Mouse (Mus musculus): ENCODE measurements around the gene Stox1. TPM values are rescaled to one million over a fixed set of nuclear protein-coding genes. Genes with fewer than 3 reads are reported as not detected.
"Not testable (repeated sequence)": the region's sequence is repeated elsewhere in the genome, so short reads cannot be mapped to it uniquely, and the experiment has no call there.

The Stox1 gene
- 4.6 and 5.7 TPM in 2 replicates for polyA plus RNA-seq (2015; fragmentation: Nextera tagmentation; extraction: Ambion mirVana)

DNA sequence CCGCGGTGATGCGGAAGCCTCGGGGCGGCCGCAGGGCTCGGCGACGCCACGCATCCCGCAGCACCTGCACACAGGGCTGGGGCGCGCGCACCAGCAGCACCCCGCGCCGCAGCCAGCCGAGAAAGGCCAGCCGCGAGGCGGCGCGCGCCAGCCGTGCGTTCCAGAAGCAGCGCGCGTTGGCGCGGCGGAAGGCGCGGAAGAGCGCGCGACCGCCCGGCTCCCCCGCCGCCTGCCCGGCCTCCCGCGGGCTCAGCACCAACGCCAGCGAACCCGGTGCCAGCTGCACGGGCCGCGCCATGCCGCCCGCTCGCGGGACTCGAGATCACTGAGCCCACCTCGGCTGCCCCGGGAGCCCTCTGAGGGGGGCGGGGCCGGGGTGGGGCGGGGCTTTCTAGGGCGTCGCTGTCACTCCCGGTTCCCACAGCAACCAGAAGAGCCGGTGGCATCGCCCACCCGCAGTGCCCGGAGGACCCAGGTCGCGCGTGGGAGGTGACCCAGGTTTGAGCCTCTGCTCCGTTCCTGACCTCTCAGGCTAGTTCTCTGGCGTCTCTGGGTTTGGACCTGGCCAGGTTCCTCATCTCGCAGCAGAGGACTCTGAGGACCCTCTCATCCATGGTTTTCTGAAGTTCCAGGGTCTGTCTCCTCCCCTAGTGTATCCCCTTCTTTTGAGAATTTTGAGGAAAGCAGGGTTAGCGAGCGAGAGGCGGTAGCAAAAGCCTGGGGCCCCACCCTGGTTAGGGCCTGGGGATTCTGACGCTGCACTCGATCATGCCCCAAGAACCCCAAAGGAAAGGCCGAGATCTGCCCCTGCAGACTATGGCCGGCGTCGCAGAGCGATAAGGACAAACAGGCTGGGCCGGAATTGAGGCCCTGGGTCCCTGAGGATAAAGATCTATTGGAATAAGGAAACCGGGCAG lies at the start of gene Stox1:
Stox1 (minus strand) TSS at position 358 of the 917 bp plus-strand sequence.
- peak within 1 kb of the TSS; percentile 69 for H3K9ac ChIP-seq (ENCODE audit: low read length)
- ATAC-seq (ENCODE audit: low read depth) = peak; percentile 87
- no peaks in the 10 kb centered on the region for H3K36me3 ChIP-seq (ENCODE audit: control insufficient read depth, insufficient read depth, low read length)
- peak within 1 kb of the TSS; percentile 96 for H3K4me2 ChIP-seq (ENCODE audit: low read depth, low read length)
- H3K4me3 ChIP-seq (ENCODE audit: low read length) = peak within 1 kb of the TSS; percentile 73
- H3K4me1 ChIP-seq (replicated peaks; ENCODE audit: control insufficient read depth, insufficient read depth, low read length) = no peaks in the 10 kb centered on the region
- no peak within 1 kb of the TSS for H3K27ac ChIP-seq (ENCODE audit: low read length)
- no peaks in the 10 kb centered on the region; the same call in none of the 2 replicates for H3K27me3 ChIP-seq (ENCODE audit: control insufficient read depth, insufficient read depth, low read depth, low read length)
- H3K9me3 ChIP-seq (ENCODE audit: control insufficient read depth, low read length) = no peaks in the 10 kb centered on the region
- WGBS = 1% methylated on average over 49 of the region's 85 CpGs

DNA sequence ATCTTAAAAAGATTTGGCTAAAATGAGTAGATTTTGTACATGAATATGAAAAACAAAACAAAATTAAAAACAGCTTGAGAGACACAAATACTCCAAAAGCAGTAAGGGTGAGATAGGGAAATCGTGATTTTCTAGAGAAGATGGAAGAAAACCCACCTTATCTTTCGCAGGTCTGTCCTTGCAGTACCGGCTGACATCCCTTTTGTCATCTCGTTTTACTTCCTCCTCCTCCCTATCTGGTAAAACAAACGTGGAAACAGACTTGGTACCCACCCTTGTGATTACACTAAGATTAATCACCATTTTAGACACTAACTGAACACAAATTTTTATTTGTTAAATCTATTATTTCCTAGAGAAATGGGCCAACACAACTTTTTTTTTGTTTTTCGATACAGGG lies 24.9 kb upstream of the Stox1 start:
- Histone ChIP-seq H3K36me3 (ENCODE audit: control insufficient read depth, insufficient read depth, low read length) (peaks cover 64% of the 10 kb centered on the region), H3K4me3 (ENCODE audit: low read length) (no peak overlapping the region), H3K9ac (ENCODE audit: low read length) (no peak overlapping the region), H3K27me3 (ENCODE audit: control insufficient read depth, insufficient read depth, low read depth, low read length) (no peaks in the 10 kb centered on the region), H3K4me1 (replicated peaks; ENCODE audit: control insufficient read depth, insufficient read depth, low read length) (no peaks in the 10 kb centered on the region), H3K4me2 (ENCODE audit: low read depth, low read length) (no peak overlapping the region), H3K9me3 (ENCODE audit: control insufficient read depth, low read length) (no peaks in the 10 kb centered on the region), H3K27ac (ENCODE audit: low read length) (no peak overlapping the region)
- 78% methylated on average over 6 of the region's 6 CpGs for WGBS
- ATAC-seq (ENCODE audit: low read depth) = no peak

DNA sequence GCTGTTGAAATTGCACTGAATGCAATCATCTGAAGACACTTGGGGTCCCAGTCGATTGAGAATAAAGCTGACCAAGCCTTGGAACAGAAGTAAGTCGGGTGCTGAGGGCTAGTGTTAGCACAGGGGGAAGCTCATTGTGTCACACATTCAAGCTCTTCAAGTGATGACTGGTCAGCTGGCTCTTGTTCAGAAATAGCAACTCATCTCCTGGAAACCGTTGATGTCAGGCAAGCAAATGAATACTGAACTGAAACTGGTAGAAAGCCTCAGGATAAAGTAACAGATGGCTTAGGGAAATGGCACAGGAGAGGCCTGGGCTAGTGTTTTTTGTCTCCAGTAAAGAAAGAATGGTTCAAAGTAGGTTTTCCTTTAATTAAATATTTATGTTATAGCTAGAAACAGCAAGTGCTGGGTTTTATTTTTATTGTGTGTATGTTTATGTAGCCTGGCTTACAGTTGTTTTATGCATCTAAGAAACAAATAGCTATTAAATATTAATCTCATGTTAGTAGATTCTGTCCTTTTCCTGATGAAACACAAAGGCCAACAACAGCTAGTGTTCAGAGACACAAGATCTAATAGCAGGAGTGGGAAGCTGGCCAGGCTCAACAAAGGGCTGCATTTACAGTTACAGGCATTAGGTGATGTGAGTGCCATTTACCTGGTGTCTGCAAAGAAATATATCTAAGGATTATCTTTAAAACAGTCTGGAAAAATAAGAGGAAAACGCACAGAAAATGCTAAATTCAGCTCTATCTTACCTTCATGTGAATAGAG lies 14.2 kb upstream of the Stox1 start:
- Histone ChIP-seq H3K36me3 (ENCODE audit: control insufficient read depth, insufficient read depth, low read length) (peaks cover 25% of the 10 kb centered on the region), H3K4me1 (replicated peaks; ENCODE audit: control insufficient read depth, insufficient read depth, low read length) (no peaks in the 10 kb centered on the region), H3K27ac (ENCODE audit: low read length) (no peak overlapping the region), H3K9ac (ENCODE audit: low read length) (no peak overlapping the region), H3K4me3 (ENCODE audit: low read length) (no peak overlapping the region), H3K4me2 (ENCODE audit: low read depth, low read length) (no peak overlapping the region), H3K9me3 (ENCODE audit: control insufficient read depth, low read length) (no peaks in the 10 kb centered on the region), H3K27me3 (ENCODE audit: control insufficient read depth, insufficient read depth, low read depth, low read length) (no peaks in the 10 kb centered on the region)
- ATAC-seq (ENCODE audit: low read depth) = no peak
- 73% methylated on average over 4 of the region's 4 CpGs for WGBS

DNA sequence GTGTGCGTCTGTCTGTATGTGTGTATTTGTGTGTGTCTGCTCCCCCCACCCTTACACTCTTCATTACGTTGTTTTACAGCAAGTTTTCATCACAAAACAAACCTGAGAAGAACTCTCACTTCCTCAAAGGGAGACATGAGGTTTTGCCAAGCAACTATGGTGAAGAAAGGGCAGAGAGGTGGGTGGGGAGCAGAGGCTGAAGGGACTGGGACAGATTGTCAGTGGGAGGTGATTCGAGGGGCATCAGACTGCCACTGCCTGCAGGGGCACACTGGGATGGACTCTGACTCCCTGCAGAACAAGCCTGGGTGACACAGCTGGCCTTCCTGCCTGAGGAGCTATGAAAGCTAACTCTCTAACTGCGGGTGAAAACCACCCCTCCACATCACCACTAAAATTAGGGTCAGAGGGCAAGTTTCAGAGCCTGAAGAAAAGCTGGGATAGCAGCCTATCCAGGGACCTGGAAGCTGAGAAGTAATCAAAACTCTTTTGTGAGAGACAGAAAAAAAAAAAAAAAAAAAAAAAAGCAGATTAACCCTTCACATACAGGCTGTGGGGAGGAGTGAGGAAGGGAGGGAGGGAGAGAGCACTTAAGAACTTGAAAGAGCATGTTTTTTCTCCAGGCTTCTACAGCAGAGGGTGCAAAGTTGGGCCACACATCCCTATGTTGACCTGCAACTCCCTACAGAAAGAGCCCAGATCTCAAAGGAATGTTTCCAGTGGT lies 11.2 kb upstream of the Stox1 start:
- Histone ChIP-seq H3K9ac (ENCODE audit: low read length) (no peak overlapping the region), H3K9me3 (ENCODE audit: control insufficient read depth, low read length) (no peaks in the 10 kb centered on the region), H3K36me3 (ENCODE audit: control insufficient read depth, insufficient read depth, low read length) (peaks cover 8% of the 10 kb centered on the region), H3K4me1 (replicated peaks; ENCODE audit: control insufficient read depth, insufficient read depth, low read length) (no peaks in the 10 kb centered on the region), H3K27me3 (ENCODE audit: control insufficient read depth, insufficient read depth, low read depth, low read length) (no peaks in the 10 kb centered on the region), H3K4me3 (ENCODE audit: low read length) (no peak overlapping the region), H3K27ac (ENCODE audit: low read length) (no peak overlapping the region), H3K4me2 (ENCODE audit: low read depth, low read length) (no peak overlapping the region)
- no peak for ATAC-seq (ENCODE audit: low read depth)
- 32% methylated on average over 4 of the region's 4 CpGs for whole genome bisulfite sequencing

DNA sequence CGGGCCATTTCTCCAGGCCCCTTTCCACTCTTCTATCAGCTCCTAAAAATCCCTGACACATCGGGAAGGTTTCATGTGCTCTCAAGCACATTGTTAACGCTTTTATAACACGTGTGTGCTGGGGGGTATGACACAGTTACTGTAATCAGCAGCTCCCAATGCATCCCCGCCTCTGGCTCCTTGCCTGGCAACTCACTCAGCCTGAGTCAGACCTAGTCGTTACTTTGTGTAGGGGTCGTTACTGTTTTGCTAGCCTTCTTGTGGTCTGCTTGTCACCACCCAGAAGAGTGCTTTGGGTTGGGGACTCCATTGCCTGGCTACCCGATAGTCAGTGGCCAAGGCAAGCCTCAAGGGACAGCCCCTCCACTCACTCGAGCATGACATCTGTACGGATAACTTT lies 4.9 kb upstream of the Stox1 start:
- no peaks in the 10 kb centered on the region for H3K36me3 ChIP-seq (ENCODE audit: control insufficient read depth, insufficient read depth, low read length)
- H3K4me3 ChIP-seq (ENCODE audit: low read length) = no peak overlapping the region
- no peaks in the 10 kb centered on the region for H3K9me3 ChIP-seq (ENCODE audit: control insufficient read depth, low read length)
- WGBS = 68% methylated on average over 10 of the region's 10 CpGs
- ATAC-seq (ENCODE audit: low read depth) = no peak
- H3K27ac ChIP-seq (ENCODE audit: low read length) = no peak overlapping the region
- no peak overlapping the region for H3K4me2 ChIP-seq (ENCODE audit: low read depth, low read length)
- no peaks in the 10 kb centered on the region for H3K4me1 ChIP-seq (replicated peaks; ENCODE audit: control insufficient read depth, insufficient read depth, low read length)
- H3K9ac ChIP-seq (ENCODE audit: low read length) = no peak overlapping the region
- no peaks in the 10 kb centered on the region; the same call in 1 of the 2 replicates for H3K27me3 ChIP-seq (ENCODE audit: control insufficient read depth, insufficient read depth, low read depth, low read length)

DNA sequence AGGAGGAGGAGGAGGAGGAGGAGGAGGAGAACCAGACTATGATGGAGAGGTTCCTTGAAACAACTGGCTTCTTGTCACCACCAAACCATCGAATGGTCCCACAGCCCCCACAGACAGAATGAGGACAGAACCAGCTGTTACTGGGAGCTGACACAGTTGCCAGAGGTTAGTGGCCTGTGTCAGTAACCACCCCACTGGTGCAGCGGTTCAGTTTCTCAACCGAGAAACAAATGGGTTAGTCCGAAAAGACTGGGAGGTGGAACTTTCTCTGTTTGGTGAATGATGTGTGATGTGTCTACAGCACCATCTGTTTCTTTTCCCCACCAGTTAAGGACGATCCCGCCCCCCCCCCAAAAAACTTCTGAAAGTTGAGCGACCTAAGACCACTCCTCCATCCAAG lies 992 bp downstream of the Stox1 start:
- 9% methylated on average over 7 of the region's 7 CpGs for WGBS
- no peaks in the 10 kb centered on the region for H3K9me3 ChIP-seq (ENCODE audit: control insufficient read depth, low read length)

DNA sequence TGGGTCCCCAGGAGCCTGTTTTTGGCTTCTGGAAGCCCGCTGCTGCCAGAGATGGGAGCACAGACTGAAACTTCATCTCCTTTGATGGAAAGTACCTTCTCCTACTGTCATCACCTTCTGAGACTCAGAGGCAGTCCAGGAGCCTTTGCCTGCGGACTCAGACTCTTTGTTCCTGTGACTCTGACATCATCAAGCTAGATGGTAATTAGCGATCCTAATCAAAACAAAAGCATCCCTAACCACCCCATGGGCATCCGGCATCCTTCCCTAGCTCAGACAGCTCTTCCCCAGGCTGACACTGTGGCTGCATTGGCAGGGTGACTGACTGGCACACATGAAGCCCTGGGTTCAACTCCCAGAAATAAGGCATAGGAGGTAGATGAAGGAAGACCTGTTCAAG lies 3.2 kb downstream of the Stox1 start:
- H3K9me3 ChIP-seq (ENCODE audit: control insufficient read depth, low read length) = no peaks in the 10 kb centered on the region
- H3K36me3 ChIP-seq (ENCODE audit: control insufficient read depth, insufficient read depth, low read length) = no peaks in the 10 kb centered on the region
- ATAC-seq (ENCODE audit: low read depth) = no peak
- no peaks in the 10 kb centered on the region; the same call in none of the 2 replicates for H3K27me3 ChIP-seq (ENCODE audit: control insufficient read depth, insufficient read depth, low read depth, low read length)
- H3K9ac ChIP-seq (ENCODE audit: low read length) = no peak overlapping the region
- H3K4me3 ChIP-seq (ENCODE audit: low read length) = no peak overlapping the region
- H3K27ac ChIP-seq (ENCODE audit: low read length) = no peak overlapping the region
- WGBS = 39% methylated on average over 4 of the region's 4 CpGs
- H3K4me2 ChIP-seq (ENCODE audit: low read depth, low read length) = no peak overlapping the region
- no peaks in the 10 kb centered on the region for H3K4me1 ChIP-seq (replicated peaks; ENCODE audit: control insufficient read depth, insufficient read depth, low read length)

More for the DNA sequence above, 992 bp downstream of the Stox1 start:
- no peaks in the 10 kb centered on the region for H3K4me1 ChIP-seq (replicated peaks; ENCODE audit: control insufficient read depth, insufficient read depth, low read length)
- peak overlapping the region; percentile 73 for H3K4me3 ChIP-seq (ENCODE audit: low read length)
- H3K27me3 ChIP-seq (ENCODE audit: control insufficient read depth, insufficient read depth, low read depth, low read length) = no peaks in the 10 kb centered on the region; the same call in none of the 2 replicates
- ATAC-seq (ENCODE audit: low read depth) = peak; percentile 54
- H3K27ac ChIP-seq (ENCODE audit: low read length) = no peak overlapping the region
- peak overlapping the region; percentile 96; the same call in 1 of the 2 replicates for H3K4me2 ChIP-seq (ENCODE audit: low read depth, low read length)
- no peak overlapping the region for H3K9ac ChIP-seq (ENCODE audit: low read length)
- H3K36me3 ChIP-seq (ENCODE audit: control insufficient read depth, insufficient read depth, low read length) = no peaks in the 10 kb centered on the region

DNA sequence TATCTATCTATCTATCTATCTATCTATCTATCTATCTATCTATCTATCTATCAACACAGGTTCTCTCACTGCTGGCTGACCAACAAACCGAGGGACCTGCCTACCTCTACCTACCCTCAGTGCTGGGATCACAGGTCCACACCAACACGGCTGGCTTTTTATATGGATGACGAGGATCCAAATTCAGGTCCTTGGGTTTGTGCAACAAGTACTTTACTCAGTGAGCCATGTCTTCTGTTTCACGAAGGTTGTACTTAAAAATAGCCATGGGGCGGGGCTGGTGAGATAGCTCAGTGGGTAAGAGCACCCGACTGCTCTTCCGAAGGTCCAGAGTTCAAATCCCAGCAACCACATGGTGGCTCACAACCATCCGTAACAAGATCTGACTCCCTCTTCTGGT lies 5.4 kb downstream of the Stox1 start:
- H3K4me2 ChIP-seq (ENCODE audit: low read depth, low read length); H3K9ac ChIP-seq (ENCODE audit: low read length); H3K9me3 ChIP-seq (ENCODE audit: control insufficient read depth, low read length); H3K27ac ChIP-seq (ENCODE audit: low read length); H3K27me3 ChIP-seq (ENCODE audit: control insufficient read depth, insufficient read depth, low read depth, low read length); H3K4me1 ChIP-seq (replicated peaks; ENCODE audit: control insufficient read depth, insufficient read depth, low read length); ATAC-seq (ENCODE audit: low read depth); H3K4me3 ChIP-seq (ENCODE audit: low read length); H3K36me3 ChIP-seq (ENCODE audit: control insufficient read depth, insufficient read depth, low read length): not testable (repeated sequence)
- WGBS = 82% methylated on average over 7 of the region's 8 CpGs

DNA sequence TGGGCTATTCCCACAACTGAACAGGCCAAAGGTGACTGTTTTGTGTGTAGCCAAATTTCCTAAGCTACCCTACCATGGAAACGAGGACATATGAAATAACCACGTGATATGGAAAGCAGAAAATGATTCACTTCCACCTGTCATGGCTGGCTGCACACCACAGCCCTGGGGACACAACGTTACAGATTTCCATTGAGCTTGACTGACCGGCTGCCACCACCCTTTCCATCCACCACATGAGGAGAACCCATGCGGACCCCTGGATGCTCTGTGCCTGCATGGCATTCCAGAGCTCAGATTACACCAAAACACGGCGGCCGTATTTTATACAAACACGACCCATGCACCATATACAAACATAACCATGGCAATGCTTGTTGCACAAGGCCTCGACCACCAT lies 12.5 kb downstream of the Stox1 start:
- WGBS = 53% methylated on average over 10 of the region's 10 CpGs
- no peak for ATAC-seq (ENCODE audit: low read depth)
- Histone ChIP-seq H3K27me3 (ENCODE audit: control insufficient read depth, insufficient read depth, low read depth, low read length) (no peaks in the 10 kb centered on the region), H3K9ac (ENCODE audit: low read length) (no peak overlapping the region), H3K36me3 (ENCODE audit: control insufficient read depth, insufficient read depth, low read length) (no peaks in the 10 kb centered on the region), H3K27ac (ENCODE audit: low read length) (no peak overlapping the region), H3K4me1 (replicated peaks; ENCODE audit: control insufficient read depth, insufficient read depth, low read length) (no peaks in the 10 kb centered on the region), H3K4me2 (ENCODE audit: low read depth, low read length) (no peak overlapping the region), H3K9me3 (ENCODE audit: control insufficient read depth, low read length) (no peaks in the 10 kb centered on the region), H3K4me3 (ENCODE audit: low read length) (no peak overlapping the region)
